In genomic region chr11:78344328-78344889, GRCm38 (mm10) we compare ENCODE assay signal across 8 mouse cellular contexts. TPM values are rescaled to one million over a fixed set of nuclear protein-coding genes. Genes with fewer than 3 reads are reported as not detected.
DNase-seq lines count a peak whose midpoint lies in the region; ATAC-seq and TF ChIP-seq lines count a peak whose summit lies in the region.

No protein-coding gene starts in this region.

- WGBS in intestine, embryonic 15.5 days: 67% methylated on average over 6 of the region's 6 CpGs

- H3K9me3 ChIP-seq in intestine, embryonic 15.5 days: no peaks in the 10 kb centered on the region

- no peak for DNase-seq in layer of hippocampus, adult 2 months (ENCODE audit: low spot score in 2 of 2)
- no peak for DNase-seq in layer of hippocampus, adult 8-10 months (ENCODE audit: low spot score in 2 of 2)
- peak; percentile 64 for DNase-seq in c-Kit-positive CD71-positive TER-119-positive erythroid progenitor cells, embryonic 14.5 days (ENCODE audit: low spot score)
- DNase-seq in urinary bladder, postnatal 25 days (ENCODE audit: low spot score): no peak
- no peak for DNase-seq in ovary, adult 18-20 months (ENCODE audit: low spot score)
- DNase-seq in thymus, postnatal 0 days (ENCODE audit: low spot score): no peak

- no peak for ATAC-seq in intestine, embryonic 15.5 days

- no peak for TF ChIP-seq CTCF in layer of hippocampus, adult 2 months (conservative IDR thresholded peaks at IDR 0.05)

- H3K79me2 ChIP-seq in myocyte (ENCODE audit: control insufficient read depth, insufficient read depth): no peaks in the 10 kb centered on the region

- H3ac ChIP-seq in myocyte (ENCODE audit: control insufficient read depth, insufficient read length): no peak overlapping the region

- no peak for TF ChIP-seq POLR2A in myocyte (IDR thresholded peaks at IDR 0.05; ENCODE audit: insufficient read length, low read depth)

- peak overlapping the region; percentile 92 for H3K9ac ChIP-seq in intestine, embryonic 15.5 days

- peak overlapping the region; percentile 87; the same call in 1 of the 2 replicates for H3K27ac ChIP-seq in layer of hippocampus, adult 2 months
- peak overlapping the region; percentile 87 for H3K27ac ChIP-seq in intestine, embryonic 15.5 days

- peaks cover 36% of the 10 kb centered on the region for H3K4me1 ChIP-seq in intestine, embryonic 15.5 days (replicated peaks)

- peak overlapping the region; percentile 75 for H3K4me3 ChIP-seq in layer of hippocampus, adult 2 months
- peak overlapping the region; percentile 91 for H3K4me3 ChIP-seq in intestine, embryonic 15.5 days (replicated peaks)
- H3K4me3 ChIP-seq in myocyte: peak overlapping the region; percentile 13

- no peaks in the 10 kb centered on the region for H3K27me3 ChIP-seq in intestine, embryonic 15.5 days (replicated peaks)
- no peaks in the 10 kb centered on the region for H3K27me3 ChIP-seq in myocyte (ENCODE audit: control insufficient read depth, insufficient read depth, insufficient read length)

- H3K4me2 ChIP-seq in intestine, embryonic 15.5 days (replicated peaks): peak overlapping the region; percentile 92
- H3K4me2 ChIP-seq in myocyte (ENCODE audit: low read depth): peak overlapping the region; percentile 84

- H3K36me3 ChIP-seq in intestine, embryonic 15.5 days: peaks cover under 1% of the 10 kb centered on the region; the same call in 1 of the 2 replicates
- H3K36me3 ChIP-seq in myocyte (ENCODE audit: control insufficient read depth, insufficient read depth): no peaks in the 10 kb centered on the region

TF ChIP-seq in myocyte, 11 proteins besides CTCF, POLR2A, EP300 and RAD21:
- no peak for TF ChIP-seq POLR2AphosphoS2 (IDR thresholded peaks at IDR 0.05; ENCODE audit: insufficient read length, low read depth)
- no peak for TF ChIP-seq MYOG (IDR thresholded peaks at IDR 0.05; ENCODE audit: control insufficient read depth in 1 of 3, insufficient read depth in 1 of 3, insufficient read length in 2 of 3, low read depth in 2 of 3)
- TF ChIP-seq MYOD1 (IDR thresholded peaks at IDR 0.05; ENCODE audit: control insufficient read depth in 1 of 3, insufficient read length in 2 of 3, low read depth in 2 of 3): no peak
- TF ChIP-seq SRF (IDR thresholded peaks at IDR 0.05; ENCODE audit: control insufficient read depth, insufficient read length, low read depth): no peak
- TF ChIP-seq REST (IDR thresholded peaks at IDR 0.05; ENCODE audit: insufficient read depth, insufficient read length): no peak
- no peak for TF ChIP-seq CEBPB (IDR thresholded peaks at IDR 0.05; ENCODE audit: insufficient read depth, poor library complexity, severe bottlenecking)
- no peak for TF ChIP-seq TCF12 (IDR thresholded peaks at IDR 0.05; ENCODE audit: insufficient read depth, poor library complexity, severe bottlenecking)
- TF ChIP-seq USF1 (IDR thresholded peaks at IDR 0.05; ENCODE audit: low read depth): no peak
- no peak for TF ChIP-seq E2F4 (IDR thresholded peaks at IDR 0.05; ENCODE audit: insufficient read depth)
- TF ChIP-seq TCF3 (IDR thresholded peaks at IDR 0.05; ENCODE audit: insufficient read length, low read depth): no peak
- no peak for TF ChIP-seq MAX (IDR thresholded peaks at IDR 0.05; ENCODE audit: low read depth)

RNA-seq across cellular contexts. Expression of gene Unc119, which starts 1.1 kb away (rescaled TPM):
- 10 to 100 TPM; 27.8 to 33.9 TPM for total RNA-seq in layer of hippocampus, adult 2 months (2021)
- total RNA-seq in layer of hippocampus, adult 8-10 months (2022): 10 to 100 TPM; 30.9 to 37.3 (median 34.9) TPM
- polyA plus RNA-seq in intestine, embryonic 15.5 days (2015; fragmentation: Nextera tagmentation; extraction: Ambion mirVana): 33.5 and 34.6 TPM in 2 replicates
- 24.8 TPM for polyA plus RNA-seq in myocyte (2012; fragmentation: generic; extraction: Trizol)
- polyA plus RNA-seq in thymus, postnatal 0 days (2015; fragmentation: Nextera tagmentation; extraction: Ambion mirVana): 36.8 and 39.5 TPM in 2 replicates

RNA-seq across cellular contexts. Expression of gene Pigs, which starts 16.2 kb away (rescaled TPM):
- 10 to 100 TPM; 58.2 to 59.9 TPM for total RNA-seq in layer of hippocampus, adult 2 months (2021)
- 10 to 100 TPM; 58.9 to 64.6 (median 62.2) TPM for total RNA-seq in layer of hippocampus, adult 8-10 months (2022)
- polyA plus RNA-seq in intestine, embryonic 15.5 days (2015; fragmentation: Nextera tagmentation; extraction: Ambion mirVana): 78.6 and 85.0 TPM in 2 replicates
- 50.2 TPM for polyA plus RNA-seq in myocyte (2012; fragmentation: generic; extraction: Trizol)
- polyA plus RNA-seq in thymus, postnatal 0 days (2015; fragmentation: Nextera tagmentation; extraction: Ambion mirVana): 43.9 and 47.9 TPM in 2 replicates

RNA-seq across cellular contexts. Expression of gene Aldoc, which starts 21.6 kb away (rescaled TPM):
- total RNA-seq in layer of hippocampus, adult 2 months (2021): 100 to 1,000 TPM; 853 to 900 TPM
- 1,000 to 10,000 TPM in 1 of 4 experiments, 100 to 1,000 TPM in 3; 734 to 1,027 (median 804) TPM for total RNA-seq in layer of hippocampus, adult 8-10 months (2022)
- 23.1 and 29.0 TPM in 2 replicates for polyA plus RNA-seq in intestine, embryonic 15.5 days (2015; fragmentation: Nextera tagmentation; extraction: Ambion mirVana)
- 1.7 TPM for polyA plus RNA-seq in myocyte (2012; fragmentation: generic; extraction: Trizol)
- polyA plus RNA-seq in thymus, postnatal 0 days (2015; fragmentation: Nextera tagmentation; extraction: Ambion mirVana): 2.3 TPM in 2 replicates

RNA-seq across cellular contexts. Expression of gene Foxn1, which starts 41.9 kb away (rescaled TPM):
- not detected for total RNA-seq in layer of hippocampus, adult 2 months (2021)
- under 1 TPM in 1 of 4 experiments, not detected in 3; 0.10 TPM for total RNA-seq in layer of hippocampus, adult 8-10 months (2022)
- polyA plus RNA-seq in intestine, embryonic 15.5 days (2015; fragmentation: Nextera tagmentation; extraction: Ambion mirVana): not detected in 2 replicates
- polyA plus RNA-seq in myocyte (2012; fragmentation: generic; extraction: Trizol): 0.01 TPM
- 22.4 and 33.0 TPM in 2 replicates for polyA plus RNA-seq in thymus, postnatal 0 days (2015; fragmentation: Nextera tagmentation; extraction: Ambion mirVana)

RNA-seq across cellular contexts. Expression of gene Spag5, which starts 43.1 kb away (rescaled TPM):
- 1 to 10 TPM; 8.3 to 8.5 TPM for total RNA-seq in layer of hippocampus, adult 2 months (2021)
- 1 to 10 TPM; 5.8 to 9.4 (median 7.1) TPM for total RNA-seq in layer of hippocampus, adult 8-10 months (2022)
- polyA plus RNA-seq in intestine, embryonic 15.5 days (2015; fragmentation: Nextera tagmentation; extraction: Ambion mirVana): 26.8 and 28.3 TPM in 2 replicates
- polyA plus RNA-seq in myocyte (2012; fragmentation: generic; extraction: Trizol): 19.2 TPM
- polyA plus RNA-seq in thymus, postnatal 0 days (2015; fragmentation: Nextera tagmentation; extraction: Ambion mirVana): 28.0 and 31.5 TPM in 2 replicates

Comparison
In these comparisons a context has a peak if more than half of its experiments do, and no peak if none do; other contexts are left out.
1. H3K4me3 ChIP-seq: peak in every context shown above with its lines; median percentile 91 in intestine, embryonic 15.5 days; 75 in layer of hippocampus, adult 2 months; 13 in myocyte.